Mouse (Mus musculus): ENCODE results near the gene Trafd1. TPM values are rescaled to one million over a fixed set of nuclear protein-coding genes. Genes with fewer than 3 reads are reported as not detected.
"Not testable (repeated sequence)": the region's sequence is repeated elsewhere in the genome, so short reads cannot be mapped to it uniquely, and the experiment has no call there.

The Trafd1 gene
- polyA plus RNA-seq, 1 experiment from 2014 or later: 47.3 TPM

- DNase-seq (ENCODE audit: low spot score) (no peak), ATAC-seq (replicated peaks; ENCODE audit: low FRiP score, low read depth) (no peak)
- Histone ChIP-seq H3K27me3 (ENCODE audit: insufficient read depth, low read length) (no peaks in the 10 kb centered on the region), H3K4me1 (replicated peaks; ENCODE audit: insufficient read depth, low read length) (no peaks in the 10 kb centered on the region), H3K36me3 (ENCODE audit: insufficient read depth, low read length) (peaks cover 34% of the 10 kb centered on the region), H3K9ac (ENCODE audit: low read depth, low read length) (no peak overlapping the region), H3K4me3 (replicated peaks; ENCODE audit: low read depth, low read length) (no peak overlapping the region), H3K4me2 (ENCODE audit: low read length) (no peak overlapping the region), H3K9me3 (replicated peaks; ENCODE audit: low read length) (no peaks in the 10 kb centered on the region), H3K27ac (no peak overlapping the region)
- WGBS: 88% methylated on average over 13 of the region's 13 CpGs
- TF ChIP-seq CTCF (IDR thresholded peaks at IDR 0.05; ENCODE audit: low read depth): no peak
Observed at GRCm38 (mm10) chr5:121378678-121379256, 6.7 kb downstream of the Trafd1 start.

GRCm38 (mm10) chr5:121376972-121377371 lies 8.5 kb downstream of the Trafd1 start:
- not testable (repeated sequence) for ATAC-seq (replicated peaks; ENCODE audit: low FRiP score, low read depth); H3K9ac ChIP-seq (ENCODE audit: low read depth, low read length); H3K4me3 ChIP-seq (replicated peaks; ENCODE audit: low read depth, low read length); H3K27me3 ChIP-seq (ENCODE audit: insufficient read depth, low read length); H3K9me3 ChIP-seq (replicated peaks; ENCODE audit: low read length); H3K4me1 ChIP-seq (replicated peaks; ENCODE audit: insufficient read depth, low read length); H3K4me2 ChIP-seq (ENCODE audit: low read length); H3K27ac ChIP-seq
- 71% methylated on average over 5 of the region's 5 CpGs for WGBS
- DNase-seq (ENCODE audit: low spot score): peak; percentile 70
- H3K36me3 ChIP-seq (ENCODE audit: insufficient read depth, low read length): peaks cover 49% of the 10 kb centered on the region
- peak; percentile 63 for TF ChIP-seq CTCF (IDR thresholded peaks at IDR 0.05; ENCODE audit: low read depth)

GRCm38 (mm10) chr5:121374790-121375189 lies 10.6 kb downstream of the Trafd1 start:
- no peak for ATAC-seq (replicated peaks; ENCODE audit: low FRiP score, low read depth)
- Histone ChIP-seq H3K4me3 (replicated peaks; ENCODE audit: low read depth, low read length) (no peak overlapping the region), H3K36me3 (ENCODE audit: insufficient read depth, low read length) (peaks cover 47% of the 10 kb centered on the region), H3K4me1 (replicated peaks; ENCODE audit: insufficient read depth, low read length) (no peaks in the 10 kb centered on the region), H3K27me3 (ENCODE audit: insufficient read depth, low read length) (no peaks in the 10 kb centered on the region), H3K27ac (no peak overlapping the region), H3K4me2 (ENCODE audit: low read length) (no peak overlapping the region), H3K9ac (ENCODE audit: low read depth, low read length) (no peak overlapping the region), H3K9me3 (replicated peaks; ENCODE audit: low read length) (no peaks in the 10 kb centered on the region)
- no peak for DNase-seq (ENCODE audit: low spot score)
- 87% methylated on average over 3 of the region's 3 CpGs for WGBS
- TF ChIP-seq CTCF (IDR thresholded peaks at IDR 0.05; ENCODE audit: low read depth): no peak

DNA sequence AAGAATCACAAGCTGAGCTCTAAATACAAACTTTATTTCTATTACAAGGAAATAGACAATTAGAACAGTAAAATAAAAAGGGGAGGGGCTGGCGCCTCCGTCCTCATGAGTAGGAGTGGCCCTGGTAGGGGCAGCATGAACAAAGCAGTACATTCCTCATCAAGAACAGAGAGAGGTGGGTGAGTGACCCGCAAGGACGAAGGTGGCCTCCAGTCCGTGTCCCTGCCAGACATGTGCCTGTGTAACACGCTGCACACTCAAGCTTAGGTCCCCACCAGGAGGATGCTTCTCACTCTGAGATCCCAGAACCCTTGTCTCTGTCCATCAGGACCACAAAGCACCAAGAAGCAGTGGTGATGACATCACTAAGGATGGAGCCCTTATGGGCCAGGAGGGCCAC lies 13.7 kb downstream of the Trafd1 start:
- Histone ChIP-seq H3K9ac (ENCODE audit: low read depth, low read length) (no peak overlapping the region), H3K27ac (no peak overlapping the region), H3K9me3 (replicated peaks; ENCODE audit: low read length) (no peaks in the 10 kb centered on the region), H3K4me3 (replicated peaks; ENCODE audit: low read depth, low read length) (no peak overlapping the region), H3K36me3 (ENCODE audit: insufficient read depth, low read length) (peaks cover 39% of the 10 kb centered on the region), H3K4me1 (replicated peaks; ENCODE audit: insufficient read depth, low read length) (no peaks in the 10 kb centered on the region), H3K27me3 (ENCODE audit: insufficient read depth, low read length) (no peaks in the 10 kb centered on the region), H3K4me2 (ENCODE audit: low read length) (no peak overlapping the region)
- DNase-seq (ENCODE audit: low spot score) (no peak), ATAC-seq (replicated peaks; ENCODE audit: low FRiP score, low read depth) (no peak; the same call in 1 of the 2 replicates)
- WGBS: 77% methylated on average over 6 of the region's 6 CpGs
- no peak for TF ChIP-seq CTCF (IDR thresholded peaks at IDR 0.05; ENCODE audit: low read depth)

GRCm38 (mm10) chr5:121367255-121367654 lies 18.2 kb downstream of the Trafd1 start:
- peaks cover 43% of the 10 kb centered on the region for H3K36me3 ChIP-seq (ENCODE audit: insufficient read depth, low read length)
- ATAC-seq (replicated peaks; ENCODE audit: low FRiP score, low read depth) (no peak), DNase-seq (ENCODE audit: low spot score) (no peak)
- 76% methylated on average over 4 of the region's 4 CpGs for WGBS
- no peaks in the 10 kb centered on the region for H3K9me3 ChIP-seq (replicated peaks; ENCODE audit: low read length)
- no peaks in the 10 kb centered on the region for H3K4me1 ChIP-seq (replicated peaks; ENCODE audit: insufficient read depth, low read length)
- TF ChIP-seq CTCF (IDR thresholded peaks at IDR 0.05; ENCODE audit: low read depth): no peak
- H3K9ac ChIP-seq (ENCODE audit: low read depth, low read length): no peak overlapping the region
- no peak overlapping the region for H3K27ac ChIP-seq
- no peaks in the 10 kb centered on the region for H3K27me3 ChIP-seq (ENCODE audit: insufficient read depth, low read length)
- no peak overlapping the region for H3K4me2 ChIP-seq (ENCODE audit: low read length)
- H3K4me3 ChIP-seq (replicated peaks; ENCODE audit: low read depth, low read length): no peak overlapping the region

GRCm38 (mm10) chr5:121366449-121367225 lies 18.8 kb downstream of the Trafd1 start:
- H3K27me3 ChIP-seq (ENCODE audit: insufficient read depth, low read length): no peaks in the 10 kb centered on the region
- TF ChIP-seq CTCF (IDR thresholded peaks at IDR 0.05; ENCODE audit: low read depth): no peak
- peaks cover 48% of the 10 kb centered on the region for H3K36me3 ChIP-seq (ENCODE audit: insufficient read depth, low read length)
- H3K4me1 ChIP-seq (replicated peaks; ENCODE audit: insufficient read depth, low read length): no peaks in the 10 kb centered on the region
- no peak overlapping the region for H3K4me2 ChIP-seq (ENCODE audit: low read length)
- no peak for ATAC-seq (replicated peaks; ENCODE audit: low FRiP score, low read depth)
- H3K27ac ChIP-seq: no peak overlapping the region
- H3K9ac ChIP-seq (ENCODE audit: low read depth, low read length): no peak overlapping the region
- H3K9me3 ChIP-seq (replicated peaks; ENCODE audit: low read length): no peaks in the 10 kb centered on the region
- WGBS: 80% methylated on average over 16 of the region's 16 CpGs
- no peak overlapping the region for H3K4me3 ChIP-seq (replicated peaks; ENCODE audit: low read depth, low read length)
- DNase-seq (ENCODE audit: low spot score): no peak
